Mouse (Mus musculus): Measurements from ENCODE around the gene Cdc25a.

DNA sequence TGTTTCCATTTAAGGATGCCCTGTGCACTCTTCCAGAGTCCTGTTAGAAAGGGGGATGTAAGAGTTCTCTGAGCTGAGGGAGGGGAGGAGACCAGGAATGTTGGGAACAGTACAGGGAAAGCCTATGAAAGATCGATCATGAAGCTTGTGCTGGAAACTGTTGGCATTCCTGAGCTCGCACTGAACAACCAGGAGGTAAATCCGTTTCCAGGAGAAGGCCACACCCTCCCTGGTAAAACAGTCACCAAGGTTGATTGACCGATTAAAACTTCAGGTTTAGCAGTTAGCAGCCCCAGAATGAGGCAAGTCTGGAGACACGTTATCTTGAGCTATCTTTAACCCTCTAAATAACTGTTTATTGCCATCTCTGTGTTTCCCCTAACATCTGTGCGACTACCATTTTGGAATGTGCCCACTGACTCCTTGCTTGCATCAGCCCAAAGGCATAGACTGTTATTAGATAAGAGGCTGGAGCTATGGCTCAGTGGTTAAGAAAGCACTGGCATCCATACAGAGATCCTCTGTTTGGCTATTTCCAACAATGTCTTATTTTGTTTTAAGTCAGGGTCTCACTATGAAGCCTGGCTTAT, 4.3 kb upstream of the Cdc25a start:
- TF ChIP-seq CTCF (IDR thresholded peaks at IDR 0.05; ENCODE audit: control insufficient read depth, insufficient read depth, low read length) (no peak), POLR2A (IDR thresholded peaks at IDR 0.05; ENCODE audit: borderline replicate concordance, control insufficient read depth, low read depth, low read length) (no peak)
